Mouse (Mus musculus) liver, embryonic 14.5 days (tissue): ENCODE results near the gene Actr1a. TPM values are rescaled to one million over a fixed set of nuclear protein-coding genes. Genes with fewer than 3 reads are reported as not detected.

ENCODE experiments used
- ATAC-seq: fragments of 200-750 bp; cut with Nextera tagmentation; 2 replicates; pipeline ENCODE4 v1.8.0; 2017; ENCODE audit warnings: moderate number of reproducible peaks, mild to moderate bottlenecking, moderate library complexity; ENCODE audit not compliant: insufficient read depth
- DNase-seq, 3 experiments: peaks; one replicate each; pipeline ENCODE4 v3.0.0-alpha.2; 2012 to 2013; ENCODE audit warnings: low read depth in 3 of 3, low spot score in 3 of 3
- H3K27ac ChIP-seq: fragments of 300-500 bp; sonication (generic); 2 replicates; pipeline ENCODE4 v1.5.1; 2014; ENCODE audit warnings: moderate library complexity, mild to moderate bottlenecking, control low read depth, inconsistent platforms
- H3K27me3 ChIP-seq: fragments of 300-500 bp; sonication (generic); 2 replicates; pipeline ENCODE4 v1.6.1; 2014; ENCODE audit warnings: mild to moderate bottlenecking, low read length, moderate library complexity; ENCODE audit not compliant: control insufficient read depth, insufficient read depth
- H3K36me3 ChIP-seq: fragments of 300-500 bp; sonication (generic); replicated peaks from 2 replicates; pipeline ENCODE4 v1.6.1; 2014; ENCODE audit warnings: low read depth; ENCODE audit not compliant: control insufficient read depth, insufficient read depth
- H3K4me1 ChIP-seq, 2 experiments: fragments of 200-500 bp in 1 of 2; fragments of 300-500 bp in 1 of 2; sonication (generic) in 1 of 2; replicated peaks; 2 replicates each; pipeline ENCODE4 v1.6.1; 2012 to 2014; ENCODE audit warnings: antibody characterized with exemption in 1 of 2, inconsistent platforms in 1 of 2, low read length in 1 of 2; ENCODE audit not compliant: control insufficient read depth in 2 of 2, insufficient read depth in 2 of 2
- H3K4me2 ChIP-seq: fragments of 300-500 bp; sonication (generic); 2 replicates; pipeline ENCODE4 v1.6.1; 2014; ENCODE audit warnings: low read depth, mild to moderate bottlenecking, control low read depth, moderate library complexity
- H3K4me3 ChIP-seq, 2 experiments: fragments of 200-500 bp in 1 of 2; fragments of 300-500 bp in 1 of 2; sonication (generic) in 1 of 2; 2 replicates each; pipeline ENCODE4 v1.5.1; 2012 to 2014; ENCODE audit warnings: low read depth in 2 of 2, low read length in 2 of 2, mild to moderate bottlenecking in 2 of 2, control low read depth in 1 of 2, inconsistent platforms in 1 of 2, moderate library complexity in 1 of 2; ENCODE audit not compliant: insufficient read depth in 1 of 2
- H3K9ac ChIP-seq: fragments of 300-500 bp; sonication (generic); replicated peaks from 2 replicates; pipeline ENCODE4 v1.6.1; 2014; ENCODE audit warnings: mild to moderate bottlenecking, control low read depth, moderate library complexity
- H3K9me3 ChIP-seq: fragments of 300-500 bp; sonication (generic); 2 replicates; pipeline ENCODE4 v1.6.1; 2016; ENCODE audit warnings: low read length, mixed read lengths; ENCODE audit not compliant: control insufficient read depth
- CTCF ChIP-seq: IDR thresholded peaks from 2 replicates; pipeline ENCODE4 v1.5.1; 2016; ENCODE audit warnings: antibody characterized with exemption, low read depth, control low read depth
- EP300 ChIP-seq: IDR thresholded peaks from 2 replicates; pipeline ENCODE4 v1.6.1; 2016; ENCODE audit warnings: antibody characterized with exemption, low read depth
- WGBS: fragments of 180-500 bp; shearing (Covaris S2); extraction: QIAGEN DNeasy Blood & Tissue Kit; methylation state at CpG from one replicate; pipeline ENCODE4 v1.1.7; 2014; ENCODE audit not compliant: insufficient replicate concordance; 5-methylcytosine and 5-hydroxymethylcytosine counted together
- polyA plus RNA-seq, 2 experiments: library from polyadenylated mRNA; depleted of rRNA in 1 of 2; stranded (reverse) in 1 of 2; unstranded in 1 of 2; fragments of >200 nt; fragmentation: Nextera tagmentation in 1 of 2; extraction: Ambion mirVana in 1 of 2; gene quantifications; 2 replicates each; pipeline versions ENCODE4 v1.2.1 to v1.2.3; 2012 to 2014

Gene Actr1a
- polyA plus RNA-seq, 2 experiments = 28.1 to 47.0 TPM

DNA sequence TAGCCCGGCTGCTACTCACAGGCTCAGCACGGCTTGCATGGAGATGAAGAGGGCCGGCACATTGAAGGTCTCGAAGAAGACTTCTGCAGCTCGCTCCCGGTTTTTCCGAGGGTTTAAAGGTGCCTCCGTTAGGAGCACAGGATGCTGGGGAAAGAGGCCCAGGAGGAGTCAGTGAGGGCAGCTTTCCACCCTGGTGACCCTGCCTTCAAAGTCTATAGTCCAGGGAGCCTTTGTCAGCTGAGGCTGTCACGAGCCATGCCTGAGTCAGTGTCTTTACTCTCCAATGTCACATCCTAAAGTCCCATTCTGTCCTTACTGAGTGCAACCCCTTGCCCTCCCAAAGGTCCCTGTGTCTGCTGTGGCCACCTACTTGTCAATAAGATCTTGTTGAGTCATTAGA is 13.3 kb downstream of the Actr1a start:
- Histone ChIP-seq H3K4me2 (no peak overlapping the region), H3K9me3 (no peaks in the 10 kb centered on the region), H3K27ac (no peak overlapping the region), H3K4me3 (no peak overlapping the region), H3K27me3 (no peaks in the 10 kb centered on the region), H3K4me1 (no peaks in the 10 kb centered on the region), H3K36me3 (peaks cover 83% of the 10 kb centered on the region), H3K9ac (no peak overlapping the region)
- no peak for DNase-seq
- WGBS = 87% methylated on average over 9 of the region's 9 CpGs
- TF ChIP-seq EP300 (no peak), CTCF (no peak)
- no peak for ATAC-seq

DNA sequence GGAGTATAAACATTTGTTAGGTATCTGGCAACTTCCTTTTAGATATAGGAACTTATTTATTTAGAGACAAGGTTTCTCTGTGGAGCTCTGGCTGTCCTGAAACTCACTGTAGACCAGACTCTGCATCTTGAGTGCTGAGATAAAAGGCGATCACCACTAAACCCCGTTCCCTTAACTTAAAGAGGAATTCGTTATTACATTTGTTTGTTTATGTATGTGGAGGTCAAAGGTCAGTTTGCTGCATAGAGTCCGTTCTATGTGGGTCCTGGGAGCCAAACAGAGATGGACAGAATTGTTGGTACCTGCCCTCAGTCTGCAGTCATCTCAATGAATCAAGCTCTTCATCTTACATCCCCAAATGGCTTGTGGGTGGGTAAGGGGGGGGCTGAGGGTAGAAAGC is 19.7 kb downstream of the Actr1a start:
- Histone ChIP-seq H3K36me3 (peaks cover 39% of the 10 kb centered on the region), H3K27ac (no peak overlapping the region), H3K9me3 (no peaks in the 10 kb centered on the region), H3K4me1 (no peaks in the 10 kb centered on the region), H3K27me3 (no peaks in the 10 kb centered on the region), H3K4me2 (no peak overlapping the region), H3K9ac (no peak overlapping the region), H3K4me3 (no peak overlapping the region)
- DNase-seq (no peak), ATAC-seq (no peak)
- no peak for TF ChIP-seq CTCF
- TF ChIP-seq EP300 = no peak
- WGBS = 49% methylated on average over 4 of the region's 4 CpGs

GRCm38 (mm10) chr19:46375489-46375888 is 20.1 kb downstream of the Actr1a start:
- ATAC-seq (no peak), DNase-seq (no peak)
- Histone ChIP-seq H3K9me3 (no peaks in the 10 kb centered on the region), H3K4me2 (no peak overlapping the region), H3K4me3 (no peak overlapping the region), H3K27me3 (no peaks in the 10 kb centered on the region), H3K9ac (no peak overlapping the region), H3K4me1 (no peaks in the 10 kb centered on the region), H3K27ac (no peak overlapping the region), H3K36me3 (peaks cover 35% of the 10 kb centered on the region)
- TF ChIP-seq CTCF (no peak), EP300 (no peak)
- WGBS = 73% methylated on average over 5 of the region's 5 CpGs

- Histone ChIP-seq H3K9me3 (no peaks in the 10 kb centered on the region), H3K4me1 (no peaks in the 10 kb centered on the region), H3K36me3 (peaks cover 26% of the 10 kb centered on the region), H3K27ac (no peak overlapping the region), H3K4me3 (no peak overlapping the region), H3K27me3 (no peaks in the 10 kb centered on the region), H3K4me2 (no peak overlapping the region), H3K9ac (no peak overlapping the region)
- TF ChIP-seq CTCF (no peak), EP300 (no peak)
- peak; percentile 29 for ATAC-seq
- WGBS = 78% methylated on average over 21 of the region's 21 CpGs
- no peak for DNase-seq
Observed at GRCm38 (mm10) chr19:46374477-46375088, 21.0 kb downstream of the Actr1a start.

GRCm38 (mm10) chr19:46369204-46369603 is 26.3 kb downstream of the Actr1a start:
- no peaks in the 10 kb centered on the region for H3K4me1 ChIP-seq
- H3K27me3 ChIP-seq = no peaks in the 10 kb centered on the region
- H3K36me3 ChIP-seq = no peaks in the 10 kb centered on the region
- no peaks in the 10 kb centered on the region for H3K9me3 ChIP-seq
- no peak overlapping the region for H3K4me3 ChIP-seq
- ATAC-seq (peak; percentile 26; the same call in 1 of the 2 replicates), DNase-seq (peak in 1 of 3 experiments; percentile 25)
- no peak overlapping the region for H3K27ac ChIP-seq
- TF ChIP-seq EP300 (no peak), CTCF (peak; percentile 75)
- WGBS = 26% methylated on average over 4 of the region's 4 CpGs
- no peak overlapping the region for H3K9ac ChIP-seq
- H3K4me2 ChIP-seq = no peak overlapping the region
